Mouse (Mus musculus) ES-E14 (cell line): ENCODE measurements around the gene Ano10.

Experiments used
- CHD2 ChIP-seq: IDR thresholded peaks from 2 replicates; pipeline ENCODE4 v1.6.1; 2014; ENCODE audit warnings: mild to moderate bottlenecking, low read depth, low read length, inconsistent platforms
- ZC3H11A ChIP-seq: IDR thresholded peaks from 2 replicates; pipeline ENCODE4 v1.6.1; 2012; ENCODE audit warnings: low read depth, mild to moderate bottlenecking, inconsistent platforms, low read length, borderline replicate concordance

DNA sequence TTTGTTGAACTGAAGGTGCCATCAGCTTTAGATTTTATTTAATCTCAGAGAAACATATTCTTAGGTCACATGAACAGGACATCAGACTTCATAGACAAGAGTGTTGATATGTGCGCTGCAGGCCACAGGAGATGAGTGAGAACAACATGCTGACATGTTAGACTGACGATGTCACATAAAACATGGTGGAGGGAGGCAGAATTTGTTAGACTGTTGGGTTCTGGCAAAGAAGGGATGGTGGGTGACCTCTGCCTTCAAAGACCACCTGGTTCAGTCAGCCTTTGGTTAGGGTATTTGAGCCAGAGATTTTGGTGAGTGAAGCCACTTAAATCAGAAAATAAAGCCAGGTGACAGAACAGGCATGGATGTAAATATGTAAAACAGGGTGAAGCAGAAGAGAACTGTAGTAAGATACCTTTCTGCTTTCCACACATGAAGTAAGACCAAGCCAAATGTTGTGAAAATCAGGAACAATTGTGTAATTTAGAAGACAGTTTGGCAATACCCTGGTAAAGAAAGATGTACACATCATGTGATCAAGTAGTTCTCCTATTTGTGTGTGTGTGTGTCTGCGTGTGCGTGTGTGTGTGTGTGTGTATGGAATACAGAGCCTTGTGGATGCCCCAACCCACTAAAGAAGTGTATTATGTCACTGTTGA, 155.7 kb downstream of the Ano10 start:
- TF ChIP-seq ZC3H11A (no peak), CHD2 (no peak)
